Mouse (Mus musculus): ENCODE measurements at regions not wholly inside any gene's neighbourhood (a gene's known extent, or its start where the extent isn't known, plus 50 kb on each side); places are given as distances from the start of the nearest gene placed in this dataset.
A peak's percentile ranks its signal among the peaks of the same experiment; 100 is the strongest.

- Histone ChIP-seq H3K9me3 (ENCODE audit: low read length) (no peaks in the 10 kb centered on the region), H3K27ac (ENCODE audit: low read depth, low read length) (no peak overlapping the region), H3K4me3 (ENCODE audit: low read depth, low read length) (no peak overlapping the region), H3K27me3 (ENCODE audit: insufficient read depth, low read length) (no peaks in the 10 kb centered on the region), H3K9ac (replicated peaks; ENCODE audit: low read length, poor library complexity, severe bottlenecking) (no peak overlapping the region), H3K36me3 (ENCODE audit: insufficient read depth, low read length) (no peaks in the 10 kb centered on the region), H3K4me2 (ENCODE audit: low read depth, low read length, poor library complexity, severe bottlenecking) (no peak overlapping the region), H3K4me1 (ENCODE audit: insufficient read depth, low read length) (no peaks in the 10 kb centered on the region)
- peak; percentile 74 for TF ChIP-seq CTCF (IDR thresholded peaks at IDR 0.05)
- ATAC-seq (ENCODE audit: low FRiP score) (no peak), DNase-seq (ENCODE audit: low spot score) (peak; percentile 54)
- WGBS: 43% methylated on average over 2 of the region's 2 CpGs
Observed at GRCm38 (mm10) chr6:44092336-44092735, 426.3 kb upstream of the Tpk1 start.

- no peak for DNase-seq (ENCODE audit: low spot score)
- ATAC-seq (ENCODE audit: low FRiP score): no peak
- no peaks in the 10 kb centered on the region for H3K9me3 ChIP-seq (ENCODE audit: low read length)
- no peaks in the 10 kb centered on the region for H3K27me3 ChIP-seq (ENCODE audit: insufficient read depth, low read length)
- no peak overlapping the region for H3K4me3 ChIP-seq (ENCODE audit: low read depth, low read length)
- H3K36me3 ChIP-seq (ENCODE audit: insufficient read depth, low read length): no peaks in the 10 kb centered on the region
- TF ChIP-seq CTCF (IDR thresholded peaks at IDR 0.05): no peak
- no peak overlapping the region for H3K27ac ChIP-seq (ENCODE audit: low read depth, low read length)
- no peak overlapping the region for H3K4me2 ChIP-seq (ENCODE audit: low read depth, low read length, poor library complexity, severe bottlenecking)
- no peak overlapping the region for H3K9ac ChIP-seq (replicated peaks; ENCODE audit: low read length, poor library complexity, severe bottlenecking)
- WGBS: 76% methylated on average over 2 of the region's 2 CpGs
- H3K4me1 ChIP-seq (ENCODE audit: insufficient read depth, low read length): no peaks in the 10 kb centered on the region
Observed at GRCm38 (mm10) chr6:44081922-44082552, 416.0 kb upstream of the Tpk1 start.

- no peaks in the 10 kb centered on the region for H3K9me3 ChIP-seq (ENCODE audit: low read length)
- no peak overlapping the region for H3K27ac ChIP-seq (ENCODE audit: low read depth, low read length)
- no peaks in the 10 kb centered on the region for H3K4me1 ChIP-seq (ENCODE audit: insufficient read depth, low read length)
- H3K9ac ChIP-seq (replicated peaks; ENCODE audit: low read length, poor library complexity, severe bottlenecking): no peak overlapping the region
- no peak for TF ChIP-seq CTCF (IDR thresholded peaks at IDR 0.05)
- no peaks in the 10 kb centered on the region for H3K27me3 ChIP-seq (ENCODE audit: insufficient read depth, low read length)
- no peak overlapping the region for H3K4me3 ChIP-seq (ENCODE audit: low read depth, low read length)
- DNase-seq (ENCODE audit: low spot score) (no peak), ATAC-seq (ENCODE audit: low FRiP score) (no peak)
- H3K36me3 ChIP-seq (ENCODE audit: insufficient read depth, low read length): no peaks in the 10 kb centered on the region
- H3K4me2 ChIP-seq (ENCODE audit: low read depth, low read length, poor library complexity, severe bottlenecking): no peak overlapping the region
- WGBS: 80% methylated on average over 1 of the region's 1 CpGs
Observed at GRCm38 (mm10) chr6:44073124-44073523, 407.0 kb upstream of the Tpk1 start.

GRCm38 (mm10) chr6:44067841-44068240 lies 401.8 kb upstream of the Tpk1 start:
- Histone ChIP-seq H3K36me3 (ENCODE audit: insufficient read depth, low read length) (no peaks in the 10 kb centered on the region), H3K9ac (replicated peaks; ENCODE audit: low read length, poor library complexity, severe bottlenecking) (no peak overlapping the region), H3K27ac (ENCODE audit: low read depth, low read length) (no peak overlapping the region), H3K4me1 (ENCODE audit: insufficient read depth, low read length) (no peaks in the 10 kb centered on the region), H3K4me2 (ENCODE audit: low read depth, low read length, poor library complexity, severe bottlenecking) (no peak overlapping the region), H3K27me3 (ENCODE audit: insufficient read depth, low read length) (no peaks in the 10 kb centered on the region), H3K9me3 (ENCODE audit: low read length) (no peaks in the 10 kb centered on the region), H3K4me3 (ENCODE audit: low read depth, low read length) (no peak overlapping the region)
- DNase-seq (ENCODE audit: low spot score) (no peak), ATAC-seq (ENCODE audit: low FRiP score) (no peak)
- TF ChIP-seq CTCF (IDR thresholded peaks at IDR 0.05): no peak
- WGBS: 93% methylated on average over 1 of the region's 1 CpGs

Data from midbrain, postnatal 0 days (tissue).